ENCODE assay signal across 28 mouse cellular contexts in the genomic region with DNA sequence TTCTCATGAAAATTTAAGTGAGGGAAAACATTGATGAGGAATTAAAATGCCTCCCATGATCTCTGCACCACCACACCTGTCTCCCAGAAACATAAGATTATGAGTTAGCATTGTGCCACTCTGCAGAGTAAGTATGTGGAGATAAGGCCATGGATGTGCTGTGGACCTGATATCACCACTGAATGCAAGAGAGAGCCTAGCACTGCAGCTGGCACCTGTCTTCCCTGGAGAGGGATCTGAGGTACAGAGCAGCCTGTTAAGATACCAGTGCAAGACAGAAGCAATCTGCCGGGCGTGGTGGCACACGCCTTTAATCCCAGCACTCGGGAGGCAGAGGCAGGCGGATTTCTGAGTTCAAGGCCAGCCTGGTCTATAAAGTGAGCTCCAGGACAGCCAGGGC.
"Had no signal": no experiment of that assay in that cellular context is flagged by ENCODE, and none has a peak within 500 bp of the region (broad histone marks: within the 10 kb centered on the region; RNA-seq: fewer than 3 reads in every experiment).

No protein-coding gene starts in this region.

- H3K36me3 ChIP-seq: hindbrain, embryonic 10.5 days; hindbrain, embryonic 12.5 days; kidney, embryonic 15.5 days; limb, embryonic 12.5 days; liver, embryonic 15.5 days had no signal

- H3K27ac ChIP-seq: gastrocnemius, adult 2 months; heart, adult 2 months; heart, embryonic 13.5 days; heart, embryonic 15.5 days; hindbrain, embryonic 10.5 days; hindbrain, embryonic 12.5 days; hindbrain, embryonic 14.5 days; kidney, embryonic 15.5 days; kidney, postnatal 0 days; left cerebral cortex, adult 2 months; limb, embryonic 10.5 days; limb, embryonic 12.5 days; liver, embryonic 15.5 days had no signal

- DNase-seq: gastrocnemius, adult 2 months; gastrocnemius, postnatal 10 days; gastrocnemius, postnatal 25 days; heart, adult 2 months; heart, postnatal 14 days; heart, postnatal 4 days; kidney, adult 11 months; kidney, adult 2 months; kidney, adult 9 months; kidney, postnatal 14 days; kidney, postnatal 36 days; layer of hippocampus, adult 9-11 months; liver had no signal

- H3K4me2 ChIP-seq: heart, embryonic 11.5 days; heart, embryonic 13.5 days; heart, embryonic 15.5 days; hindbrain, embryonic 12.5 days; hindbrain, embryonic 14.5 days; kidney, embryonic 15.5 days; limb, embryonic 12.5 days; liver, embryonic 11.5 days; liver, embryonic 15.5 days had no signal

- ATAC-seq: hindbrain, embryonic 16.5 days; intestine, embryonic 16.5 days had no signal

- H3K9ac ChIP-seq: heart, embryonic 13.5 days; heart, embryonic 15.5 days; hindbrain, embryonic 12.5 days; hindbrain, embryonic 14.5 days; kidney, embryonic 15.5 days; limb, embryonic 12.5 days; liver, embryonic 15.5 days had no signal

- H3K4me3 ChIP-seq: gastrocnemius, adult 2 months; heart, adult 2 months; heart, embryonic 13.5 days; heart, embryonic 15.5 days; hindbrain, embryonic 10.5 days; hindbrain, embryonic 12.5 days; kidney, embryonic 15.5 days; left cerebral cortex, adult 2 months; limb, embryonic 10.5 days; limb, embryonic 12.5 days; liver, embryonic 15.5 days had no signal

- H3K4me1 ChIP-seq: hindbrain, embryonic 10.5 days; hindbrain, embryonic 12.5 days; kidney, embryonic 15.5 days; limb, embryonic 10.5 days; limb, embryonic 12.5 days; liver, embryonic 15.5 days had no signal

- H3K27me3 ChIP-seq: heart, embryonic 13.5 days; heart, embryonic 15.5 days; hindbrain, embryonic 12.5 days; kidney, embryonic 15.5 days; limb, embryonic 12.5 days; liver, embryonic 15.5 days had no signal

- H3K9me3 ChIP-seq: heart, embryonic 13.5 days; heart, embryonic 15.5 days; hindbrain, embryonic 10.5 days; hindbrain, embryonic 12.5 days; kidney, embryonic 15.5 days; limb, embryonic 10.5 days; limb, embryonic 12.5 days; liver, embryonic 15.5 days had no signal
